Mouse (Mus musculus): ENCODE results near the gene Cntn3.

Gene Cntn3

GRCm38 (mm10) chr6:102478320-102479080 lies 94.4 kb downstream of the Cntn3 start:
- DNase-seq: no peak

GRCm38 (mm10) chr6:102438353-102438752 lies 134.5 kb downstream of the Cntn3 start:
- DNase-seq: no peak

- no peak for DNase-seq
Measured at GRCm38 (mm10) chr6:102427549-102427948, 145.4 kb downstream of the Cntn3 start.

GRCm38 (mm10) chr6:102421781-102422180 lies 151.1 kb downstream of the Cntn3 start:
- DNase-seq: no peak

GRCm38 (mm10) chr6:102388590-102388989 lies 184.3 kb downstream of the Cntn3 start:
- no peak for DNase-seq

- no peak for DNase-seq
Measured at GRCm38 (mm10) chr6:102372112-102372511, 200.8 kb downstream of the Cntn3 start.

- no peak for DNase-seq
Measured at GRCm38 (mm10) chr6:102363880-102364279, 209.0 kb downstream of the Cntn3 start.

- DNase-seq: no peak
Measured at GRCm38 (mm10) chr6:102363291-102363832, 209.5 kb downstream of the Cntn3 start.

GRCm38 (mm10) chr6:102332144-102332543 lies 240.8 kb downstream of the Cntn3 start:
- no peak for DNase-seq

GRCm38 (mm10) chr6:102326711-102327110 lies 246.2 kb downstream of the Cntn3 start:
- DNase-seq: no peak

- no peak for DNase-seq
Measured at GRCm38 (mm10) chr6:102322614-102323284, 250.2 kb downstream of the Cntn3 start.

- no peak for DNase-seq
Measured at GRCm38 (mm10) chr6:102319755-102320154, 253.1 kb downstream of the Cntn3 start.

- DNase-seq: no peak
Measured at GRCm38 (mm10) chr6:102282889-102283288, 290.0 kb downstream of the Cntn3 start.

- no peak for DNase-seq
Measured at GRCm38 (mm10) chr6:102231015-102231414, 341.9 kb downstream of the Cntn3 start.

- DNase-seq: no peak
Measured at GRCm38 (mm10) chr6:102186316-102186715, 386.6 kb downstream of the Cntn3 start.

- DNase-seq: no peak
Measured at GRCm38 (mm10) chr6:102170913-102171312, 402.0 kb downstream of the Cntn3 start.

- DNase-seq: no peak
Measured at GRCm38 (mm10) chr6:102161186-102161585, 411.7 kb downstream of the Cntn3 start.

- no peak for DNase-seq
Measured at GRCm38 (mm10) chr6:102121676-102122075, 451.2 kb downstream of the Cntn3 start.

- no peak for DNase-seq
Measured at GRCm38 (mm10) chr6:102120003-102120402, 452.9 kb downstream of the Cntn3 start.

GRCm38 (mm10) chr6:102113629-102114028 lies 459.3 kb downstream of the Cntn3 start:
- no peak for DNase-seq

All from right cerebral cortex, postnatal 4 days (tissue).